Mouse (Mus musculus) embryonic facial prominence, embryonic 11.5 days (tissue): ENCODE data around the gene Hopx. TPM values are rescaled to one million over a fixed set of nuclear protein-coding genes. Genes with fewer than 3 reads are reported as not detected.

Experiments
- ATAC-seq: fragments of 200-750 bp; cut with Nextera tagmentation; replicated peaks from 2 replicates; pipeline ENCODE4 v1.8.0; 2017; ENCODE audit warnings: low read depth; ENCODE audit not compliant: insufficient number of reproducible peaks, low FRiP score, low TSS enrichment
- DNase-seq: peaks from one replicate; pipeline ENCODE4 v3.0.0-alpha.2; 2015; ENCODE audit warnings: low spot score
- H3K27ac ChIP-seq: fragments of 300-500 bp; sonication (generic); replicated peaks from 2 replicates; pipeline ENCODE4 v1.5.1; 2014; ENCODE audit warnings: mild to moderate bottlenecking, low read depth, low read length, control low read depth
- H3K27me3 ChIP-seq: fragments of 300-500 bp; sonication (generic); 2 replicates; pipeline ENCODE4 v1.6.1; 2014; ENCODE audit warnings: mild to moderate bottlenecking, low read length, moderate library complexity, mixed read lengths; ENCODE audit not compliant: control insufficient read depth, insufficient read depth
- H3K36me3 ChIP-seq: fragments of 300-500 bp; sonication (generic); replicated peaks from 2 replicates; pipeline ENCODE4 v1.6.1; 2014; ENCODE audit warnings: low read depth, mild to moderate bottlenecking, low read length, moderate library complexity, mixed read lengths; ENCODE audit not compliant: control insufficient read depth, insufficient read depth
- H3K4me1 ChIP-seq: fragments of 300-500 bp; sonication (generic); 2 replicates; pipeline ENCODE4 v1.6.1; 2014; ENCODE audit warnings: low read length, mixed read lengths; ENCODE audit not compliant: control insufficient read depth, insufficient read depth
- H3K4me2 ChIP-seq: fragments of 300-500 bp; sonication (generic); 2 replicates; pipeline ENCODE4 v1.6.1; 2014; ENCODE audit warnings: low read depth, mild to moderate bottlenecking, control low read depth, low read length, moderate library complexity
- H3K4me3 ChIP-seq: fragments of 300-500 bp; sonication (generic); 2 replicates; pipeline ENCODE4 v1.5.1; 2014; ENCODE audit warnings: low read depth, low read length, control low read depth
- H3K9ac ChIP-seq: fragments of 300-500 bp; sonication (generic); replicated peaks from 2 replicates; pipeline ENCODE4 v1.6.1; 2014; ENCODE audit warnings: mild to moderate bottlenecking, control low read depth, low read length
- H3K9me3 ChIP-seq: fragments of 300-500 bp; sonication (generic); replicated peaks from 2 replicates; pipeline ENCODE4 v1.6.1; 2016; ENCODE audit warnings: mild to moderate bottlenecking, low read length, inconsistent platforms, mixed read lengths; ENCODE audit not compliant: control insufficient read depth
- WGBS: fragments of 180-500 bp; shearing (Covaris S2); extraction: QIAGEN DNeasy Blood & Tissue Kit; methylation state at CpG from one replicate; pipeline ENCODE4 v1.1.7; 2014; 5-methylcytosine and 5-hydroxymethylcytosine counted together
- polyA plus RNA-seq: library from polyadenylated mRNA; unstranded; fragments of >200 nt; fragmentation: Nextera tagmentation; extraction: Ambion mirVana; gene quantifications from 2 replicates; pipeline ENCODE4 v1.2.1, GENCODE M21; 2014

Hopx gene
- polyA plus RNA-seq, 1 experiment from 2014 or later, result 0.31 TPM

- under 1% methylated on average over 67 of the region's 69 CpGs for WGBS
- ATAC-seq (peak; percentile 68), DNase-seq (peak; percentile 61)
- H3K27me3 ChIP-seq, result peaks cover 2% of the 10 kb centered on the region; the same call in 1 of the 2 replicates
- H3K9ac ChIP-seq, result peak overlapping the region; percentile 46
- peak overlapping the region; percentile 94 for H3K4me2 ChIP-seq
- H3K9me3 ChIP-seq, result no peaks in the 10 kb centered on the region
- peak overlapping the region; percentile 54 for H3K4me3 ChIP-seq
- no peaks in the 10 kb centered on the region for H3K36me3 ChIP-seq
- H3K27ac ChIP-seq, result no peak overlapping the region
- H3K4me1 ChIP-seq, result no peaks in the 10 kb centered on the region
Observed at GRCm38 (mm10) chr5:77094510-77095491, 20.1 kb downstream of the Hopx start.

DNA sequence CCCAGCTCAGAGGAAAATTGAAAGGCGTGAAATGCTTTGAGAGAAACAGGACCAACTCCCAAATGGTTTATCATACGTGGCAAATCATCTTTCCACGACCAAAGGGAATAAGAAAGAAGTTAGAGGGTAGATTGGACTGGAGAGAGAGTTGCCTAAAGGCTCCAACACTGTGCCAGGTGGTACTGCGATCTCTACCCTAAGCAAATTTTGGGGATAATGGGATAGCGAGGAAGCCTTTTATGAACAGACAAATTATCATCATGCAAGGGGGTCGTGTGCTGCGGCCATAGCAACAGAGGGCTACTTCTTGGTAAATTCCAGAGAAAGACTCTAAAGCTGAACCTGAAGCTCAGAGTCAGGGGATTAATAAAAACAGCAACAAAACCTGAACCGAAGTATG is 21.0 kb downstream of the Hopx start:
- Histone ChIP-seq H3K36me3 (no peaks in the 10 kb centered on the region), H3K9ac (no peak overlapping the region), H3K9me3 (no peaks in the 10 kb centered on the region), H3K4me3 (peak overlapping the region; percentile 54), H3K4me1 (no peaks in the 10 kb centered on the region), H3K27me3 (peaks cover 2% of the 10 kb centered on the region; the same call in 1 of the 2 replicates), H3K4me2 (peak overlapping the region; percentile 94), H3K27ac (no peak overlapping the region)
- DNase-seq, result no peak
- no peak for ATAC-seq
- 41% methylated on average over 8 of the region's 8 CpGs for WGBS

DNA sequence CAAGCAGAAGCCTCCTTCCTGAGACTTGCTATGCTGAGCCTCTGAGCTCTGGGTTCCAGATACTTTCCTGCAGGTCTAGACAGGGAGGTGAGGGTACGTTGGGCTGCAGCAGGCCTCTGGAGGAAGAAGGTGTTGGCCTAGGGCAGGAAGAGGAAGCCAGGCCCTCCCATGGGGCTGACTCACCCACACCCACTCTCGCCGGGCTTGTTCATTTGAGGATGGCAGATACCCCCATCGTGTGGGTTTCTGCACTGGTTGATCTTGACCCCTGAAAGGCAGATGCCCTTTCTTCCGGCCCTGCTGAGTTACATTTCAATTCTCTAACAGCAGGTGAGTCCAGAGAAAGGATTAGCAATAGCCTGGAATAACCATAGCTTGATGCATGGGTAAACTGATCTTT is 22.4 kb downstream of the Hopx start:
- H3K4me2 ChIP-seq, result no peak overlapping the region
- no peak overlapping the region for H3K9ac ChIP-seq
- no peaks in the 10 kb centered on the region for H3K36me3 ChIP-seq
- DNase-seq (no peak), ATAC-seq (no peak)
- no peak overlapping the region for H3K4me3 ChIP-seq
- WGBS, result 75% methylated on average over 5 of the region's 5 CpGs
- no peak overlapping the region for H3K27ac ChIP-seq
- H3K4me1 ChIP-seq, result no peaks in the 10 kb centered on the region
- peaks cover 2% of the 10 kb centered on the region; the same call in 1 of the 2 replicates for H3K27me3 ChIP-seq
- no peaks in the 10 kb centered on the region for H3K9me3 ChIP-seq

DNA sequence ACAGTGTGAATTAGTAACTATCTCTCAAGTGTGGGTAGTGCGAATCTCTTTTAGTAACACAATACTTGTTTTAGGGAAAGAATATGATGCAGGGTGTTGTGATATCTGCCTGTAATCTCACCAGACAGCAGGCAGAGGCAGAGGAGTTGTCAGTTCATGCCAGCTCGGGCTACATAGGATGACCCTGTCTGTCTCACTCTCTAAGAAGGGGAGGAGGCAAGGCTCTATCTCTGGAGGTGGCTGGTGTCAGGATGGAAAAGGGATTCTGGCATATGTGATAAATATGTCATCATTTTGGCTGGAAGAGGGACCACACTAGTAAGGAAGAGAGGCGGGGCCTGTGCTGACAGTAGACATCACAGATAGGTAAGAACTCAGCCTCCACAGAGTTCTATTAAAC is 23.0 kb downstream of the Hopx start:
- ATAC-seq, result no peak
- 88% methylated on average over 3 of the region's 3 CpGs for WGBS

GRCm38 (mm10) chr5:77090521-77091096 is 24.3 kb downstream of the Hopx start:
- Histone ChIP-seq H3K4me2 (no peak overlapping the region), H3K36me3 (no peaks in the 10 kb centered on the region), H3K4me1 (no peaks in the 10 kb centered on the region), H3K27me3 (no peaks in the 10 kb centered on the region; the same call in 1 of the 2 replicates), H3K27ac (no peak overlapping the region), H3K9me3 (no peaks in the 10 kb centered on the region), H3K9ac (no peak overlapping the region), H3K4me3 (no peak overlapping the region)
- ATAC-seq (no peak), DNase-seq (no peak)
- WGBS, result 63% methylated on average over 5 of the region's 5 CpGs

More for the DNA sequence above, 23.0 kb downstream of the Hopx start:
- H3K36me3 ChIP-seq, result no peaks in the 10 kb centered on the region
- DNase-seq, result no peak
- no peak overlapping the region for H3K27ac ChIP-seq
- H3K4me3 ChIP-seq, result no peak overlapping the region
- no peaks in the 10 kb centered on the region for H3K4me1 ChIP-seq
- H3K9me3 ChIP-seq, result no peaks in the 10 kb centered on the region
- H3K27me3 ChIP-seq, result peaks cover 2% of the 10 kb centered on the region; the same call in 1 of the 2 replicates
- no peak overlapping the region for H3K9ac ChIP-seq
- no peak overlapping the region for H3K4me2 ChIP-seq

- H3K27ac ChIP-seq, result no peak overlapping the region
- H3K36me3 ChIP-seq, result no peaks in the 10 kb centered on the region
- WGBS, result 67% methylated on average over 8 of the region's 8 CpGs
- DNase-seq, result no peak
- no peak overlapping the region for H3K4me3 ChIP-seq
- no peaks in the 10 kb centered on the region; the same call in 1 of the 2 replicates for H3K27me3 ChIP-seq
- no peak for ATAC-seq
- no peak overlapping the region for H3K9ac ChIP-seq
- no peak overlapping the region for H3K4me2 ChIP-seq
- H3K4me1 ChIP-seq, result no peaks in the 10 kb centered on the region
- H3K9me3 ChIP-seq, result no peaks in the 10 kb centered on the region
Observed at GRCm38 (mm10) chr5:77089901-77090300, 25.0 kb downstream of the Hopx start.

DNA sequence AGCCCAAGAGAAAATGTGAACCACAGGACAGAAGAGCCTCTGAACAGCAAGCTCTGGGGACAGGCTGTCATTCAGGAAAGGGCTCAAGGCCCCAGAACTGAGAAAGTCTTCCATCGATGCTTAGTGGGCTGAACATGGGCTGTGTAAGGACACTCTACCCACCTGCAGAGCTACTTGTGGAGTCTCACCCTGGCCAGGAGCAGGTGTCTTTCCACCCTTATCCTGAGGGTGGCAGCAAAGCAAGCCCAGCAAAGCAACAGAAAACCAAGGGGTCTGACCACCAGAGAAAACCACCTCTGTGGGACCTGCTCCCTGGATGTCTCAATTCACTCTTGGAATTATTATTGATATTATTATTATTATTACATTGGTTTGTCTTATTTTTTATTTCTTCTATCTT is 25.6 kb downstream of the Hopx start:
- no peak overlapping the region for H3K4me2 ChIP-seq
- DNase-seq (peak; percentile 68), ATAC-seq (peak; percentile 56; the same call in 1 of the 2 replicates)
- H3K9ac ChIP-seq, result no peak overlapping the region
- H3K27ac ChIP-seq, result no peak overlapping the region
- H3K36me3 ChIP-seq, result no peaks in the 10 kb centered on the region
- no peaks in the 10 kb centered on the region for H3K4me1 ChIP-seq
- no peaks in the 10 kb centered on the region for H3K27me3 ChIP-seq
- WGBS, result 63% methylated on average over 1 of the region's 1 CpGs
- no peak overlapping the region for H3K4me3 ChIP-seq
- H3K9me3 ChIP-seq, result no peaks in the 10 kb centered on the region

GRCm38 (mm10) chr5:77087122-77087521 is 27.8 kb downstream of the Hopx start:
- ATAC-seq (no peak), DNase-seq (no peak)
- Histone ChIP-seq H3K9ac (no peak overlapping the region), H3K27ac (no peak overlapping the region), H3K9me3 (no peaks in the 10 kb centered on the region), H3K4me1 (no peaks in the 10 kb centered on the region), H3K4me3 (no peak overlapping the region), H3K4me2 (no peak overlapping the region), H3K36me3 (no peaks in the 10 kb centered on the region), H3K27me3 (no peaks in the 10 kb centered on the region)
- WGBS, result 85% methylated on average over 3 of the region's 3 CpGs
